Mouse (Mus musculus): ENCODE measurements at regions not wholly inside any gene's neighbourhood (a gene's known extent, or its start where the extent isn't known, plus 50 kb on each side); places are given as distances from the start of the nearest gene placed in this dataset.
A peak's percentile ranks its signal among the peaks of the same experiment; 100 is the strongest.

- DNase-seq (ENCODE audit: low spot score in 2 of 2), result no peak
Observed at GRCm38 (mm10) chr1:6928658-6929057, 2121.0 kb downstream of the Gm37988 start.

GRCm38 (mm10) chr1:6931876-6932275 lies 2124.2 kb downstream of the Gm37988 start:
- DNase-seq (ENCODE audit: low spot score in 2 of 2), result no peak

GRCm38 (mm10) chr1:6969838-6970237 lies 2162.1 kb downstream of the Gm37988 start:
- no peak for DNase-seq (ENCODE audit: low spot score in 2 of 2)

GRCm38 (mm10) chr1:6973749-6974327 lies 2166.1 kb downstream of the Gm37988 start:
- no peak for DNase-seq (ENCODE audit: low spot score in 2 of 2)

- DNase-seq (ENCODE audit: low spot score in 2 of 2), result no peak
Observed at GRCm38 (mm10) chr1:6979626-6980025, 2171.9 kb downstream of the Gm37988 start.

- no peak for DNase-seq (ENCODE audit: low spot score in 2 of 2)
Observed at GRCm38 (mm10) chr1:6984226-6984625, 2176.5 kb downstream of the Gm37988 start.

- no peak for DNase-seq (ENCODE audit: low spot score in 2 of 2)
Observed at GRCm38 (mm10) chr1:6997611-6998010, 2189.9 kb downstream of the Gm37988 start.

GRCm38 (mm10) chr1:7010184-7010583 lies 2202.5 kb downstream of the Gm37988 start:
- DNase-seq (ENCODE audit: low spot score in 2 of 2), result peak in 1 of 2 experiments; percentile 64

Data from left cerebral cortex, adult 9 months (tissue).